Mouse (Mus musculus): ENCODE data around the gene Evi5l.
A peak's percentile ranks its signal among the peaks of the same experiment; 100 is the strongest.
"Not testable (repeated sequence)": the region's sequence is repeated elsewhere in the genome, so short reads cannot be mapped to it uniquely, and the experiment has no call there.

The Evi5l gene

DNA sequence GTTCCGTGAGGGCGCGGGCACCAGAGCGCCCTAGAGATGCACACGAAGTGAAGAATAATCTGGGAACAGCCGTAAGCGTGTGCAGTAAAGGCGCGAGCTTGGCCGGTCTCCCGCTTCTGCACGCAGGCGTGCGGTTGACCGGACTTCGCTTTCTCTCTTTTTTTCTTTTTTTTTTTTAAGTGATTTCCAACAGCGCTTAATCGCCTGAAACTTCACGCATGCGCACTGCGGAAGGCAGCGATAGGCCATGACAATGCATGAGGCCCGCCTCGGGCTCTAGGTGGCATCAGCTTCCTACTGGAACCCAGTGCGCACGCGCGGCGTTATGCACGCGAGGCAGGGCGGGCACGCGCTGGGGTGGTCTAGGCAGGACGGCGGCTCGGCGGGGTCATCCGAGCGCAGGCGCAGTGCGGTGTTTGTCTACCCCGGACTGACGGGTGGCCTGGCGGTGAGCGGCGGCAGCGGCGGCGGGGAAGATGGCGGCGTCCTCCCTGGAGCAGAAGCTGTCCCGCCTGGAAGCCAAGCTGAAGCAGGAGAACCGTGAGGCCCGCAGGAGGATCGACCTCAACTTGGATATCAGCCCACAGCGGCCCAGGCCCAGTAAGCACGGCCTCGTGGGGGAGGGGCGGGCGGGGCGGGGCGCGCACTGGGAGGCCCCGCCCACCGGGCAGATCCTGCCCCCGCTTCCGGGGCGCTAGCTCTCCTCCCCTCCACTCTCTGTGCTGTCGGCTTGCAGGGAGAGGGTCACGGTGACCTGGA lies 72.2 kb downstream of the Evi5l start, which contains the start of the genes Map2k7 and Gm49320:
TSS of gene Map2k7 (plus strand) at position 307 of the 759 bp plus-strand sequence.
TSS of gene Gm49320 (plus strand) at position 432 of the 759 bp plus-strand sequence.
- DNase-seq (ENCODE audit: low read depth, low spot score): peak; percentile 100

DNA sequence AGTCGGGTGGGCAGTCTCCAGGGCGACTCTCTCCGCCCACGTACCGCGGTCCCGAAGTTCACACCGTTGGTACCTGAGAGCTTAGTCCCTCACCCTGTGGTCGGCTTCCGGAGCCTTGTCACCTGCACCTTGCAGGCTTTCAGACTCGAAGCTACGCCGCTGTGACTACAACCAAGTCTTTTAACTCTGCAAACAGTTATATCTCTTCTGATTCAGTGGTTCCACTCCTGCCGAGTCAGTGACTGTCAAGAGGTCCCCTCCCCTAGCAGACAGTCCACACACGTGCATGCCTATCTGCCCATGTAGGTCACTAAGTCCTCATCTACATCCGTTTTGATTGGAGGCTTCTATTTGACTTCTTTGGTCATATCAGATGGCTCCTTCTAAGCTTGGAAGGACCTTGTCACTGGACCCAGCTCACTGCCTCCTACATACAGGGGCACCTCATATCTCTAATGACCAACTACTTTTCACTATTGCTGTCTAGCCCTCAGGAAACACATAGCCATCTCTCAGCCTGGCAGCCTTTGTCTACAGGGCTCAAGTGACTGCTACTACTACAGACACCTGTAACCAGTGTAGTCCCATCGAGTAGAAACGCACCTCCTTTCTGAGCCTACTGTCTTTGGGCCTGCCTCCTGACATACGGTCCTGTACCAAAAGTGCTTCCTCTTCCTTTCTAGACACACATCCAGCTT lies 73.0 kb downstream of the Evi5l start:
- no peak for DNase-seq (ENCODE audit: low read depth, low spot score)

DNA sequence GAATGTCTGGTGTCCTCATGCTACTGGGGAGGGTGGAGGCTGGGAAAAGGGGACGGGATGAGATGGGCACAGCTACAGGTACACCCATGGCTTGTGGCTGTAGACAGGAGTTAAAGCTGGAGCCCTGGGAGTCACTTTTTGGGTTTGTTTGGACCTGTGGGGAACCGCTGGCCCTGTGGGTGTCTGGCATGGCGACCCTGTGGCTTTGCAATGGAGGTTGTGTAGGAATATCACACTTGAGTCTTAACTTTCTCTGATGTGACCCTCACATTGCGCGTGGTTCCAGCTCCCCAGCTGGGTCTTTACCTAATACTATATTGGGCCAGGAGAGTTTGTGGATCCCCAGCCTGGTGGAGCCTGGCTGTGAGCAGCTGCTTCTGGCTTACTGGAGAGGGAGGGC lies 78.7 kb downstream of the Evi5l start:
- no peak for DNase-seq (ENCODE audit: low read depth, low spot score)

DNA sequence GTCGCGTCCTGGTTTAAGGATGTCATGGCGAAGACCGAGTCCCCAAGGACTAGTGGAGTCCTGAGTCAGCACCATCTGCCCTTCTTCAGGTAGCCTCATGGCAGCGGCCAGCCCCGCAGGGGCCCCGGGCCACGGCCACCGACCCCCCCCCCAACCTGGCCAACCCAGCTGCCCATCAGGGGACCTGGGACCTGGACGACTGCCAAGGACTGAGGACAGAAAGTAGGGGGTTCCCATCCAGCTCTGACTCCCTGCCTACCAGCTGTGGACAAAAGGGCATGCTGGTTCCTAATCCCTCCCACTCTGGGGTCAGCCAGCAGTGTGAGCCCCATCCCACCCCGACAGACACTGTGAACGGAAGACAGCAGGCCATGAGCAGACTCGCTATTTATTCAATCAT lies 79.4 kb downstream of the Evi5l start:
- no peak for DNase-seq (ENCODE audit: low read depth, low spot score)

DNA sequence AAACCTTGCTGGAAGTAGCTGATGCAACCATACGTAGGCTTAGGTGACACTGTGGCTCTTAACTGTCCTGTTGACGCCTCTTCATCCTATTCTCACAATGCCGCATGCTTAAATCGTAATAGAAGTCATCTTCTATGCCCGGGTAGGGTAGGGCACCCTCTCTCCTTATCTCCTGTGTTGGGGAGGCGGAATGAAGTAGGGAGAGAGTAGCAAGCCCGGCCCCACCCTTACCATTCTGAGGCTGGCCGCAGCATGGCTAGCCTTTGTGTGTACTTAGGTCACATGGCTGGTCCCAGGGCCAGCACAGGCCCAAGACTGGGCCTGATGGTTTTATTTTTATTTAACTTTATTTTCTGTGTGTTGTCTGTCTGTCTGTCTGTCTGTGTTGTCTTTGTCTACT lies 80.9 kb downstream of the Evi5l start:
- no peak for DNase-seq (ENCODE audit: low read depth, low spot score)

GRCm38 (mm10) chr8:4247951-4248540 lies 81.7 kb downstream of the Evi5l start, which contains the start of gene Tgfbr3l:
Gene Tgfbr3l (plus strand): TSS chr8:4248214.
- no peak for DNase-seq (ENCODE audit: low read depth, low spot score)

DNA sequence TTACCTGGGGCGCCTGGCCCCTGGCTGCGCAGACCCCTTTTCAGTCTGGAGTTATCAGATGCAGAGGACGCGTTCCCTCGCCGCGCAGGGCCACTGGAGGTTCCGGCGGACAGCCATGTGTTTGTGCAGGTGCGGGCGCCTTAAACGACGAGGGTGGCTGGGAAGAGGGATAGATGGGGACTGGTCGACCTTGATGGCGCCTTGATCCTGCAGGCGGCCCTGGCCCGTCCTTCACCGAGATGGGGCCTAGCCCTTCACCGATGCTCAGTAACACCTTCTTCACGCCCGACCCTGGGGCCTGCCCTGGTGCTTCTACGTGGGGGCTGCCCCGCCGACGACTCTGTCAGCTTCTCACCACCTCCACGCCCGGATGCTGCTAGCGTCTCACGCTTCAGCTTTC lies 82.8 kb downstream of the Evi5l start:
- DNase-seq (ENCODE audit: low read depth, low spot score): peak; percentile 79

DNA sequence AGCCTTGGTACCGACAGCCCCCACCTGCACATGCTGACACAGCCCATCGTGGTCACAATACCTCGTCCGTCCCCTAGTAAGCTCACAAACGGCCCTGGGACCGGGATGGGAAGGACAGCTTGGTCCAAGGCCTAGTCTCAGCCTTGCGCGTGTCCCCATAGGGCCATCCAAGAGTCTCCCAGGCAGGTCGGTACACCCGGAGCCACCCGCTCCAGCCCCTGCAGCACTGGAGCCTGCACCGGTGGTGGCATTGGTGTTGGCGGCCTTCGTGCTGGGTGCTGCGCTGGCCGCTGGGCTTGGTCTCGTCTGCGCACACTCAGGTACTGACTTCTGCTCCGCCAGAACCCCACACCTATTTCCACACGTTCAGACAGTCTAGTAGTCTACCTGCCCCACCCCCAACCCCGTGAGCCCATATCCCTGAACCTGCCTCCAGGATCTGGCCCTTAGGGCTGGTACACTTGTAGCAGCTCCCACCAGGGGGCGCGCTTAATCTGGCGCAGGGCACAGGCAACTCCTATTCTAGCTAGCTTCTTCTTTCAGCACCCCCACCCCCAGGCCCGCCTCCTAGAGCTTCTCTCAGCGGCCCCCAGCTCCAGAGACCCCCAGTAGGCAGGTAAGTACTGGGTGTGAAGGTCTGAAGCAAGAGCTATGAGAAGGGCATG lies 84.1 kb downstream of the Evi5l start:
- DNase-seq (ENCODE audit: low read depth, low spot score): peak; percentile 83

DNA sequence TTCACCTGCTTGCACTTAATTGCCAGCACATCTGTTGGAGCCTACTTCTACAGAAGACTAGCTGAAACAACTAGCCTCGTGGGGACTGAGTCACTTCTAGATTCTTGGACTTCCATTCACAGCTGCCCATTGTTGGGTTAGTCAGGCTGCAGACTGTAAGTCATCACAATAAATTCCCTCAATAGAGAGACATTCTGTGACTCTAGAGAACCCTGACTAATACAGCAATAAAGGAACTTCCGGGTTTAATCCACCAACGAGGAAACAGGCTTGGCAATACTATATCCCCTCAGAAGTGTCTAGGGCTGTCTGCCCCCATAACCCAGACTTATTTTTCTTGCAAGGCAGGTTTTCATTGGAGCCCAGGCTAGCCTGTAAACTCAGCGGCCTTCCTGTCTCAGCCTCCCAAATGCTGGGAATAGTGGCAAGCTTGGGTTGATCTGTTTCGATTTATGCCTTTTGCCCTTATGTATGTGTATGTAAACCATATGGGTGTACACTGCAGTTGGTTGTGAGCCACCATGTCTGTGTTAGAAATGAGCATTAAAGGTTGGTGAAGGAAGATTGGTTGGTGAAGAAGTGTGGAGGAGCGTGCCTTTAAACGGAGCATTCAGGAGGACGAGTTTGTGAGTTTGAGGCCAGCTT lies 85.9 kb downstream of the Evi5l start:
- DNase-seq (ENCODE audit: low read depth, low spot score): no peak

- peak; percentile 96 for DNase-seq (ENCODE audit: low read depth, low spot score)
Measured at GRCm38 (mm10) chr8:4252934-4253841, 86.8 kb downstream of the Evi5l start, which contains the start of gene Snapc2. Gene Snapc2 (plus strand): TSS chr8:4253080.

- peak; percentile 61 for DNase-seq (ENCODE audit: low read depth, low spot score)
Measured at GRCm38 (mm10) chr8:4254001-4254400, 87.6 kb downstream of the Evi5l start.

DNA sequence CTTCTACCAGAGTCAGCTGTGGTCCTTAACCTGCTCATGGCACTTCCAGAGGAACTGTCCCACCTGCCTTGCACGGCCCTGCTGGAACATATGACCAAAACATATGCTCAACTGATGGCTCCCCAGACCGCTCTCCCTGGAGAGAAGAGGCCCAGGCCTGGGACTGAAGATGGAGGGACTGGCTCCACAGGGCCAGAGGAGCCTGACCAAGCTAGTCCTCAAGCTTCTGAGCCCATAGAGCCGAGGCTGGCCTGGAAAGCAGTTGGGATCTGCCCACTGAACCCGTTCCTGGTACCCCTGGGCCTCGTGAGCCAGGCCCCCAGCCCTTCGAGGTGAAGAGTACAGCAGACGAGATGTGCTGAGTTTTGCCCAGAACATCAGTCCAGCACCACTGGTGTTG lies 89.1 kb downstream of the Evi5l start:
- DNase-seq (ENCODE audit: low read depth, low spot score): not testable (repeated sequence)

- DNase-seq (ENCODE audit: low read depth, low spot score): no peak
Measured at GRCm38 (mm10) chr8:4256911-4257310, 90.5 kb downstream of the Evi5l start.

- no peak for DNase-seq (ENCODE audit: low read depth, low spot score)
Measured at GRCm38 (mm10) chr8:4257350-4257749, 91.0 kb downstream of the Evi5l start.

GRCm38 (mm10) chr8:4258233-4258632 lies 91.9 kb downstream of the Evi5l start:
- DNase-seq (ENCODE audit: low read depth, low spot score): peak; percentile 90

GRCm38 (mm10) chr8:4258678-4259077 lies 92.3 kb downstream of the Evi5l start:
- peak; percentile 87 for DNase-seq (ENCODE audit: low read depth, low spot score)

DNA sequence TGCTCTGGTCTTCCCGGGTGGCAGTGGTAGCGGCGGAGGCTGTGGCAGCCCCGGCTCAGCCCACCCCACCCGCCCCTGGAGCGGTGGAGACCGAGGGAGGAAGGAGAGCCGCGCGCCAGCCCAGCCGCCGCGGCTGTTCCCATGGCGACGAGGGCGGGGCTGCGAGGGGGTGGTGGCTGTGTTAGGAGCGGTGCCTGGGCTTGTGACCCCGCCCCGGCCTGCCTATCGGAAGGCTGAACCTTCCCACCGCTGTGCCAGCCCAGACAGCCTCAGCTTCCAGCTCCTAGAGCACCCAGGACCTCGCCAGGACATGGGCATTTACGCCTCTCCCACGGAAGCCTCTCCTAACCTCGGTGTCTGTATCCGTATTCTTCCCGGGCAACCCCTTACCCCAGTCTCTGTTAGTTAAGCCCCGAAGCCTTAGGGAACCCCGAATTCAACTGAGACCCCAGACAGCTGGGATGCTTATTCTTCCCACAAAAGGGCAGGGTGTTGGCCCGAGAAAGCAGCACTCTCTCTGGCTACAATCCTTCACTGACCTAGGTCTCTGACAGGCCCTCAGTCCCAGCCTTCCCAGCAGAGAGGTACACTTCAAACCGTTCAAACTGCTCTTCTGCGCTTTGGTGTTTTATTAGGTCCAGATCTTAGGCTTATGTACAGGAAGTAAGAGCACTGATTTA lies 92.9 kb downstream of the Evi5l start, which contains the start of gene Ctxn1:
TSS of gene Ctxn1 (minus strand) at position 150 of the 680 bp plus-strand sequence.
- peak; percentile 94 for DNase-seq (ENCODE audit: low read depth, low spot score)

DNA sequence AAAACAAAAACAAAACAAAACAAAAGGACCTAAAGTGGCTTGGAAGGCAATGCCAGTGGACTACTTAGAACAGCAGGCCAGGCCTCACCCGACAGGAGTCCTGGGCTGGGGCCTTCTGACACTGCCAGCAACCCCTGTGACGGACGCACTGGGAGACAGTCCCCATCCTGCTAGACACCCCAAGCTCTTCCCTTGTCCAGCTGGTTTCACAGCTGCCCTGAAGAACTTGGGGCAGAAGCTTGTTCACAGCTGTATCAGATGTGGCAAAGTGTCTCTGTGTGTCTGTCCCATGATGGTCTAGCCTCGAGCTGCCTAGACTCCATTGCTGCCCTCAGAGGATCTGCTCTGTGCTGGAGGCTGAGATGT lies 93.4 kb downstream of the Evi5l start:
- DNase-seq (ENCODE audit: low read depth, low spot score): no peak

All from ES-CJ7 (cell line).